Mouse (Mus musculus) T-helper 1 cell (primary cell): ENCODE measurements around the gene Tmem263.

Source experiments
- in situ Hi-C: fragments of 300-600 bp; cut with MboI, MseI; formaldehyde crosslinking; loops from one replicate; pipeline ENCODE4 v1.15.1; 2025; ENCODE audit warnings: high pct_unique_total_duplicates

The Tmem263 gene

GRCm38 (mm10) chr10:85102247-85103084 is at the start of gene Tmem263, which contains the start of gene Fhl4:
Tmem263 (plus strand) TSS chr10:85102627.
Fhl4 (minus strand) TSS chr10:85102495.
- in situ Hi-C loops, result no loop called here

DNA sequence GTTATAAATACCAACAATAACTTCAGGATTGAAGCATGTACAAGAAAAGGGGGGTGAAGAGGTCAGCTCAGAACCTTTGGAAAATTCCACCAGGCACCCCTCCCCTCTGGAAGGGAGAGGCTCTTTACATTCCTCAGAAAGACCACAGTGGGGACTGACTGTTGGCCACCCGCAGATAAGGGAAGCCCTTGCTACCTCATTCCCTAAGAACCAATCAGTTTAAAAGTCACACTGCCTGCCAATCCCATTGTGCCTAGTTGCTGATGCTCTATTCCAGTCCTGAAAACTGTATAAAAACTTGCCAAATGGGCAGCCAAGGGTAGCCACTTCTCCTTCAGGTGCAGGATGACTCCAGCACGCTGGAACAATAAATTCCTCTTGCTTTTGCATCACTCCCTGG is 47.6 kb upstream of the Tmem263 start:
- in situ Hi-C loops, result no loop called here

GRCm38 (mm10) chr10:85071605-85072152 is 30.7 kb upstream of the Tmem263 start:
- in situ Hi-C loops, result loop anchor here (10.0 kb wide), 1 partner anchor 817 kb away; no protein-coding TSS in a partner anchor

- in situ Hi-C loops, result no loop called here
Measured at GRCm38 (mm10) chr10:85101841-85102240, 586 bp upstream of the Tmem263 start.

DNA sequence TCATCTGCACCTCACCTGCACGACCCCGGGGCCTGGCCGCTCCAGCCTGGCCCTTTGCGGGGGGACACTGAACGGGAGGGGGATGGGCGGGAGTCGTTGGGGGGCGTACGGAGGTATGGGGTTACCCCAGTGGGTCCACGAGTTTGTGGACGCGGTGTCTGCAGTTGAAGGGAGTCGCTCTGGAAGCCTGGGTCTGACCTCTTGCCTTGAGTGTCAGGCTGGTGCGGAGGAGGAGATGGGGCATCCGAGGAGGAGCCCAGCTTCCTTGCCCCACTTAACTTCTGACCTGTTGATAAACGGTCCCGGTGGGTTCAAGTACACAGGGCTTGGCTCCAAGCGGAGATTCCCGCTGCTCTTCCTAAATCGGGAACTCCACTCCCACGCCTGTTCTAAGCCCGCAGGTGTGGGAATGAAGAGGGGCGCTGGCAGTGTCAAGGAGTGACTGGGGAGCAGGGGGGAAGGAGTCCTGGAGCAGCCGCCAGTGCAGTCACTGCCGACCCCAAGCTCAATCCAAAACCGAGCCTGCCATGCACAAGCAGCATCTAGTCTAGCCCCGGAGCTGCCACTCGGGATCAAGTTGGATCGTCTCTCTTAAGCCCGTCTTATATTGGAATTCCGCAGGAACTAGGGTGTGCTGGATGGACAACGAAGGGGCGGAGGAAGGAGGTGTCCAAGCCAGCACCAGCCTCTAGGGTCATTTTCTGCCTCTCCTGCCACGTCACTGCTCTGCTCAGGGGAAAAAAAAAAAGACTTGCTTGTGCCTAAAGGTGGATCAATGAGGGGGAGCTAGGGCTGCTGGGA is 858 bp downstream of the Tmem263 start:
- in situ Hi-C loops, result no loop called here

- in situ Hi-C loops, result no loop called here
Measured at GRCm38 (mm10) chr10:85114409-85114808, 12.0 kb downstream of the Tmem263 start.

DNA sequence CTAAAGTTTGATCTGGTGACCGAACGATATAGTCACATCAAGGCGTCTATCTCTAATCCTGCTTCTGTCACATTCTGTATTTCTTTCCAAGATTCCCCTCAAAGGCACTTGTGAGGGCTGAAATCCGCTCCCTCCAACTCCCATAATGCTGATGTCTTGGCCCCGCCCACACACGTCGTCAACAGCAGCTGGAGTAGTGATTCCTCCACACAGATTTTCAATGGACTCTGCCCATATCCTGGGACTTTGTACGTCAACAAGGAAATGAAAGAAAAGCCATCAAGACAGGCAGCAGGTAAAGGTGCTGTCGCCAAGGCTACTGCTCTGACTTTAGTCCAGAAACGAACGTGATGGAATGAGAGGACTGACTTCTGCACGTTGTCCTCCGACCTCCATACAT is 22.8 kb downstream of the Tmem263 start:
- in situ Hi-C loops, result no loop called here

- in situ Hi-C loops, result no loop called here
Measured at GRCm38 (mm10) chr10:85127395-85128287, 25.2 kb downstream of the Tmem263 start, which contains the start of gene Mterf2. Mterf2 (minus strand) TSS chr10:85128027.

DNA sequence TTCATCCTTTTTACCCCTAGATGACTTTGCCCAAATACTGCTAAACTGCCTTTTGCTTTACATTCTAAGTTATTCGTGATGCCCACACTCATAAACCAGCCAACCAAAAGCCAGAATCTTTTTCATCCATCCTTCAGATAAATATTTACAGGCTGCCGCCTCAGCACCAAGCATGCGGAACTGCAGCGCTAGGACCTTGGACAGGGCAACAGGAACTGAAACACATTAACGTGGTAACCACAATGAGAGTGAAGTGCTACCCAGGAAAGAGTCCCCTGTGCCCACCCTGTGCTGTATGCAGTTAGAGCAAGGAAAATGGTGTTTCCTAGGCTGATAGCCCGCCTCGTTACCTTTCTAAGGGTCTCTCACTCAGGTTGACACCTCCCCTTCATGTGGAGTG is 26.0 kb downstream of the Tmem263 start:
- in situ Hi-C loops, result no loop called here

GRCm38 (mm10) chr10:85136573-85136972 is 34.1 kb downstream of the Tmem263 start:
- in situ Hi-C loops, result no loop called here

- in situ Hi-C loops, result no loop called here
Measured at GRCm38 (mm10) chr10:85141465-85141864, 39.0 kb downstream of the Tmem263 start.

- in situ Hi-C loops, result no loop called here
Measured at GRCm38 (mm10) chr10:85146282-85146681, 43.9 kb downstream of the Tmem263 start.

GRCm38 (mm10) chr10:85149226-85149625 is 46.8 kb downstream of the Tmem263 start:
- in situ Hi-C loops, result no loop called here

DNA sequence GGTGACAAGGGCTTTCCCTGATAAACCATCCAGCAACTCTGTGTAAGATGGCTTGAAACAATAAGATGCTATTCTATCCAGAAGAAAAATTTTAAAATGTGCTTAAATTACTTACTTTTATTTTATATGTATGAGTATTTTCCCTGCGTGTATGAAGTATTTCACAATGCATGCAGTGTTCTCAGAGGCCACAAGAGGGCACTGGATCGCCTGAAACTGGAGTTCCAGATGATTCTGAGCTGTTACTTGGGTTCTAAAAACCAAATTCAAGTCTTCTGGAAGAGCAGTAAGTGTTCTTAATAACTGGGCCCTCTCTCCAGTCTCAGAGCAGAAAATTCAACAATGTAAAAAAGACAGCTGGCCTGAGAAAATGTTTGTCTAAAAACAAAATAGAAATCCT is 51.8 kb downstream of the Tmem263 start:
- in situ Hi-C loops, result no loop called here

DNA sequence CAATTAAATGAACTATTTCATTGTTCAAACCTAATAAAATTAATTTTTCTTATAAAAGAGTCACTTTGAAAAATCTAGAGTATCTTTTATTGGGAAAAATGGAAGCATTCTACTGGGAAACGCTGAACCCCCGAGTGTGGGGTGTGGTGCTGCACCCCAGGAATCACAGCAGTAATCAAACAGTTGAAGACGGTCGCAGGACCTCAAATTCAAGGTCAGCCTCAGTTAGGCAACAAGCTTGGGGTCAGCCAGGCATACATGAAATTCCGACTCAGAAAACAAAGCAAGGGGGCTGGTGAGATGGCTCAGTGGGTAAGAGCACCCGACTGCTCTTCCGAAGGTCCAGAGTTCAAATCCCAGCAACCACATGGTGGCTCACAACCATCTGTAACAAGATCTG is 55.0 kb downstream of the Tmem263 start:
- in situ Hi-C loops, result no loop called here

DNA sequence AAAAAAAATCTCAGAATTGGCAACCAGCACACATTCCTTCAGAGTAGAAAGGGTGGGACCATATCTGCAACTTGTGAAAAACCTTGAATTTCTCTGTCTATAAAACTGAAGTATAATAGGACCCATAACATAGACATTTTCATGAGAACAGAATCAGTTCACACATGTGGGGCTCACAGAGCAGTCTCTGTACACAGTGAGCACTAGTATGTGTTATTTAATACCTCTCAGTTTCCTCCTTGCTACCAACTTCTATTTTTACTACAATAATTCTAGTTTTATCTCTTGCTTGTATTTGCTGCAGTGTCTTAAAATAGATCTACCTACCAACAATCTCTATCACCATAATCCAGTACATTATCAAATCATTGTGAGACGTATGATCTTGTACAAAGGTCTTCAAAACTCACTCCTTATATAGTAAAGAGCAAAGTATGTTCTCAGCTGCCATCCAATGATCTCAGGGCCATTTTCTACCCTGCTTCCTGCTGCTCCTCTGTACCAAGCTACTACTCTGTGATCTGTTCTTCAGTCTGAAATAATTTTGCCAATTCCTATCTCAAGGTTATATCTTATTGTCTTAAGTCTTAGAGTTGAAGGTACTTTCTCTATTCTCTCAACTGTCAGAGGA is 57.7 kb downstream of the Tmem263 start:
- in situ Hi-C loops, result no loop called here

DNA sequence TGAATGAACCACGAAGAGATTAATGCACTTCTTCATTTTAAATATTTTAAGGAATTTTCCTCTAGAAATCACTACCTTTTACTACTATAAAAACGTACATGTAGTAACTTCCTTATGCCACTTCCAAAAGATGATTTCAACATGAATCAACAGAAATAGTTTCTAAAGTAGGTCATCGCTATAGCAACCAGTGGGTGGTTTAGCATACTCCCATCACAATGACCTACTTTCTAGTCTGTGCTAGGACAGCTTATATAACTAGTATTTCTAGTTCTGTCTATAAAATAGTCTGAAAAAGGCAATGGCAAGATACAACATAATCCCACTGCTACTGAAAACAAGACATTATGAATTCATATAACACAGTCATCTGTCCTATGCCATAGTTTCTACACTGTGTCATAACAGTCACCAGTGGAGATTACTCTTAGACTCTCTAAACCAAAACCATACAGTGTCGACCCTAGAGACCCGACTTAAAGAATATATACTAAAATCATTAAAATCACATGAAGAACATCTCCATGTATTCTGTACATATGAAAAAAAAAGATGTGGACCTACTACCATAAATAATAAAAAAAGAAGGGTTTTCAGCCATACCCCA is 59.4 kb downstream of the Tmem263 start:
- in situ Hi-C loops, result no loop called here

DNA sequence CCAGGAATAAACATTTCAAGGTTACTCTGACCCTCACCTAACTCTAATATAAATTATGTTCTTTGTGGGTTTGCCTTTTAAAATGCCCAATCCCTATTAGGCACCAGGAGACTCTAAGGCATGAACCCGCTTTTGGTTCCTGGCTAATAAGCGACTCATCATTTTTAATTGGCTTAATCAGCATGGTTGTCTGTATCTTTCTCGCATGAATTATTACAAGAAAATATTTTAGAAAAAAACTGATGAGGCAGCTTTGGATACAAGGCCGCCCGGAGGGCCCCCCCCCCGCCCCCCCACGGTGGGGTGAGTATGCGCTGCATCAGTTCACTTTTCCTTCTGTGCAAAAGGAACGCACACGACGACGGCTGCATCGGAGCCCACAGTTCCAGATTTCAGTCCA is 62.4 kb downstream of the Tmem263 start:
- in situ Hi-C loops, result no loop called here

DNA sequence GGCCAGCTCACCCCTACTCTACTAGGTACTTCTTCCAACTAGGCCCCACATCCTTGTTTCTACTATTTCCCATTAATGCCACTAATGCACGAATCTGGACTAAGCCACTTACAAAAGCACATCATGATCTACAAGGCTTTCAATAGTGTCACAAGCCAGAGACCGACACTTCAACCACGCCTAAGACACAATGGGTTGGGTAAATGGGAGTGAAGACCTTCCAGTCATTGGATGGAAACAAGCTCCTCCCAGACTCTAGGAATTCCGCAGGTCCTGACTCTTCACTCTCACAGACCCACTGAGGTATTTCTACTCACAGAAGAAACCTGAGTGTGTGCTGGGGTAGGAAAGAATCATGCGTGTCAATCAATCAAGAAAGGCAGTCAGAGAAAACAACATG is 62.9 kb downstream of the Tmem263 start:
- in situ Hi-C loops, result no loop called here
